Mouse (Mus musculus) heart, embryonic 12.5 days (tissue): ENCODE results near the gene Enpp3. TPM values are rescaled to one million over a fixed set of nuclear protein-coding genes. Genes with fewer than 3 reads are reported as not detected.

Experiments used
- ATAC-seq: fragments of 200-750 bp; cut with Nextera tagmentation; 2 replicates; pipeline ENCODE4 v1.8.0; 2017; ENCODE audit warnings: moderate TSS enrichment, moderate library complexity; ENCODE audit not compliant: insufficient number of reproducible peaks, low FRiP score
- H3K27ac ChIP-seq: fragments of 300-500 bp; sonication (generic); 2 replicates; pipeline ENCODE4 v1.5.1; 2016; ENCODE audit warnings: mild to moderate bottlenecking, moderate library complexity; ENCODE audit not compliant: poor library complexity, severe bottlenecking
- H3K27me3 ChIP-seq: fragments of 300-500 bp; sonication (generic); replicated peaks from 2 replicates; pipeline ENCODE4 v1.6.1; 2016; ENCODE audit warnings: mild to moderate bottlenecking, moderate library complexity
- H3K36me3 ChIP-seq: fragments of 300-500 bp; sonication (generic); 2 replicates; pipeline ENCODE4 v1.6.1; 2016; ENCODE audit warnings: mild to moderate bottlenecking, moderate library complexity
- H3K4me1 ChIP-seq: fragments of 300-500 bp; sonication (generic); replicated peaks from 2 replicates; pipeline ENCODE4 v1.6.1; 2016; ENCODE audit warnings: mild to moderate bottlenecking
- H3K4me2 ChIP-seq: fragments of 300-500 bp; sonication (generic); 2 replicates; pipeline ENCODE4 v1.6.1; 2016; ENCODE audit warnings: mild to moderate bottlenecking, moderate library complexity
- H3K4me3 ChIP-seq: fragments of 300-500 bp; sonication (generic); 2 replicates; pipeline ENCODE4 v1.5.1; 2016; ENCODE audit warnings: mild to moderate bottlenecking
- H3K9ac ChIP-seq: fragments of 300-500 bp; sonication (generic); 2 replicates; pipeline ENCODE4 v1.6.1; 2016; ENCODE audit warnings: mild to moderate bottlenecking, moderate library complexity
- H3K9me3 ChIP-seq: fragments of 300-500 bp; sonication (generic); replicated peaks from 2 replicates; pipeline ENCODE4 v1.6.1; 2016; ENCODE audit warnings: mild to moderate bottlenecking, moderate library complexity
- WGBS: fragments of 180-500 bp; shearing (Covaris S2); methylation state at CpG from one replicate; pipeline ENCODE4 v1.1.7; 2016; 5-methylcytosine and 5-hydroxymethylcytosine counted together
- polyA plus RNA-seq: library from polyadenylated mRNA; unstranded; fragments of >200 nt; fragmentation: Nextera tagmentation; extraction: Ambion mirVana; gene quantifications from 2 replicates; pipeline ENCODE4 v1.2.1, GENCODE M21; 2016

Gene Enpp3
- polyA plus RNA-seq, 1 experiment from 2014 or later = 2.2 TPM

- no peak overlapping the region for H3K4me3 ChIP-seq
- no peak overlapping the region for H3K4me2 ChIP-seq
- H3K36me3 ChIP-seq = no peaks in the 10 kb centered on the region
- H3K27ac ChIP-seq = no peak overlapping the region
- no peaks in the 10 kb centered on the region for H3K27me3 ChIP-seq
- no peak for ATAC-seq
- 65% methylated on average over 11 of the region's 11 CpGs for WGBS
- H3K9ac ChIP-seq = no peak overlapping the region
- peaks cover 7% of the 10 kb centered on the region; the same call in 1 of the 2 replicates for H3K4me1 ChIP-seq
- no peaks in the 10 kb centered on the region for H3K9me3 ChIP-seq
Observed at GRCm38 (mm10) chr10:24789747-24790545, 52.7 kb downstream of the Enpp3 start.

- no peaks in the 10 kb centered on the region for H3K36me3 ChIP-seq
- H3K4me2 ChIP-seq = no peak overlapping the region
- WGBS = 81% methylated on average over 4 of the region's 4 CpGs
- no peaks in the 10 kb centered on the region for H3K27me3 ChIP-seq
- H3K27ac ChIP-seq = no peak overlapping the region
- H3K4me3 ChIP-seq = no peak overlapping the region
- peaks cover 10% of the 10 kb centered on the region; the same call in 1 of the 2 replicates for H3K4me1 ChIP-seq
- H3K9me3 ChIP-seq = no peaks in the 10 kb centered on the region
- no peak overlapping the region for H3K9ac ChIP-seq
- ATAC-seq = no peak
Observed at GRCm38 (mm10) chr10:24785345-24785744, 57.3 kb downstream of the Enpp3 start.

GRCm38 (mm10) chr10:24784624-24785276 is 57.9 kb downstream of the Enpp3 start:
- Histone ChIP-seq H3K4me3 (no peak overlapping the region), H3K9me3 (no peaks in the 10 kb centered on the region), H3K9ac (no peak overlapping the region), H3K27ac (no peak overlapping the region), H3K27me3 (no peaks in the 10 kb centered on the region), H3K36me3 (no peaks in the 10 kb centered on the region), H3K4me1 (peaks cover 10% of the 10 kb centered on the region; the same call in 1 of the 2 replicates), H3K4me2 (no peak overlapping the region)
- 92% methylated on average over 9 of the region's 9 CpGs for WGBS
- ATAC-seq = no peak

- WGBS = 84% methylated on average over 3 of the region's 3 CpGs
- Histone ChIP-seq H3K36me3 (no peaks in the 10 kb centered on the region), H3K4me3 (no peak overlapping the region), H3K9ac (no peak overlapping the region), H3K4me1 (peaks cover 7% of the 10 kb centered on the region; the same call in 1 of the 2 replicates), H3K27me3 (no peaks in the 10 kb centered on the region), H3K9me3 (no peaks in the 10 kb centered on the region), H3K4me2 (no peak overlapping the region), H3K27ac (no peak overlapping the region)
- no peak for ATAC-seq
Observed at GRCm38 (mm10) chr10:24783946-24784345, 58.7 kb downstream of the Enpp3 start.

- Histone ChIP-seq H3K9ac (no peak overlapping the region), H3K27me3 (no peaks in the 10 kb centered on the region), H3K4me2 (no peak overlapping the region), H3K36me3 (no peaks in the 10 kb centered on the region), H3K4me3 (no peak overlapping the region), H3K9me3 (no peaks in the 10 kb centered on the region), H3K4me1 (0 out of 2 replicates have a peak, but pooled peaks cover 3% of the 10 kb centered on the region), H3K27ac (no peak overlapping the region)
- no peak for ATAC-seq
- 70% methylated on average over 11 of the region's 11 CpGs for WGBS
Observed at GRCm38 (mm10) chr10:24778643-24779020, 64.0 kb downstream of the Enpp3 start.

GRCm38 (mm10) chr10:24777916-24778642 is 64.5 kb downstream of the Enpp3 start:
- Histone ChIP-seq H3K36me3 (no peaks in the 10 kb centered on the region), H3K27me3 (no peaks in the 10 kb centered on the region), H3K4me3 (no peak overlapping the region), H3K4me2 (no peak overlapping the region), H3K9me3 (no peaks in the 10 kb centered on the region), H3K27ac (no peak overlapping the region), H3K4me1 (0 out of 2 replicates have a peak, but pooled peaks cover 3% of the 10 kb centered on the region), H3K9ac (no peak overlapping the region)
- WGBS = 70% methylated on average over 14 of the region's 14 CpGs
- ATAC-seq = no peak

- ATAC-seq = no peak
- H3K4me3 ChIP-seq = no peak overlapping the region
- no peaks in the 10 kb centered on the region for H3K36me3 ChIP-seq
- no peak overlapping the region for H3K4me2 ChIP-seq
- WGBS = 70% methylated on average over 7 of the region's 7 CpGs
- no peak overlapping the region for H3K9ac ChIP-seq
- H3K4me1 ChIP-seq = no peaks in the 10 kb centered on the region
- H3K27me3 ChIP-seq = no peaks in the 10 kb centered on the region
- H3K9me3 ChIP-seq = no peaks in the 10 kb centered on the region
- no peak overlapping the region for H3K27ac ChIP-seq
Observed at GRCm38 (mm10) chr10:24769496-24769895, 73.1 kb downstream of the Enpp3 start.

GRCm38 (mm10) chr10:24767695-24768094 is 74.9 kb downstream of the Enpp3 start:
- no peak overlapping the region for H3K4me2 ChIP-seq
- H3K36me3 ChIP-seq = no peaks in the 10 kb centered on the region
- H3K4me3 ChIP-seq = no peak overlapping the region
- no peak for ATAC-seq
- H3K9ac ChIP-seq = no peak overlapping the region
- H3K4me1 ChIP-seq = no peaks in the 10 kb centered on the region
- no peak overlapping the region for H3K27ac ChIP-seq
- 75% methylated on average over 11 of the region's 11 CpGs for WGBS
- no peaks in the 10 kb centered on the region for H3K9me3 ChIP-seq
- H3K27me3 ChIP-seq = no peaks in the 10 kb centered on the region

GRCm38 (mm10) chr10:24766061-24766460 is 76.6 kb downstream of the Enpp3 start:
- no peaks in the 10 kb centered on the region for H3K4me1 ChIP-seq
- no peak overlapping the region for H3K27ac ChIP-seq
- no peak for ATAC-seq
- H3K4me3 ChIP-seq = no peak overlapping the region
- H3K9me3 ChIP-seq = no peaks in the 10 kb centered on the region
- no peaks in the 10 kb centered on the region for H3K27me3 ChIP-seq
- H3K4me2 ChIP-seq = no peak overlapping the region
- WGBS = 52% methylated on average over 1 of the region's 1 CpGs
- H3K36me3 ChIP-seq = no peaks in the 10 kb centered on the region
- H3K9ac ChIP-seq = no peak overlapping the region

GRCm38 (mm10) chr10:24765151-24765755 is 77.4 kb downstream of the Enpp3 start:
- H3K4me2 ChIP-seq = no peak overlapping the region

GRCm38 (mm10) chr10:24764640-24765039 is 78.0 kb downstream of the Enpp3 start:
- no peaks in the 10 kb centered on the region for H3K27me3 ChIP-seq
- no peak overlapping the region for H3K4me3 ChIP-seq
- WGBS = 76% methylated on average over 3 of the region's 3 CpGs
- no peaks in the 10 kb centered on the region for H3K9me3 ChIP-seq
- no peak for ATAC-seq
- H3K9ac ChIP-seq = no peak overlapping the region
- H3K4me2 ChIP-seq = no peak overlapping the region
- H3K27ac ChIP-seq = no peak overlapping the region
- no peaks in the 10 kb centered on the region for H3K36me3 ChIP-seq
- H3K4me1 ChIP-seq = no peaks in the 10 kb centered on the region

More at GRCm38 (mm10) chr10:24765151-24765755, 77.4 kb downstream of the Enpp3 start:
- no peak for ATAC-seq
- Histone ChIP-seq H3K27me3 (no peaks in the 10 kb centered on the region), H3K9ac (no peak overlapping the region), H3K27ac (no peak overlapping the region), H3K9me3 (no peaks in the 10 kb centered on the region), H3K4me3 (no peak overlapping the region), H3K36me3 (no peaks in the 10 kb centered on the region), H3K4me1 (no peaks in the 10 kb centered on the region)
- WGBS = 53% methylated on average over 6 of the region's 6 CpGs
